Mouse (Mus musculus) left cerebral cortex, postnatal 25 days (tissue): ENCODE measurements around the gene Zbp1. TPM values are rescaled to one million over a fixed set of nuclear protein-coding genes. Genes with fewer than 3 reads are reported as not detected.

Experiments
- DNase-seq, 2 experiments: peaks; one replicate each; pipeline ENCODE4 v3.0.0; 2022; ENCODE audit warnings: low spot score in 2 of 2, mixed read lengths in 1 of 2
- intact Hi-C: fragments of 180-260 bp; cut with DNase I; formaldehyde crosslinking; loops from one replicate; pipeline ENCODE4 v1.15.1; 2025
- total RNA-seq, 2 experiments: library from RNA; stranded (reverse); gene quantifications; 2 replicates each; pipeline ENCODE4 v1.2.3; 2021

The Zbp1 gene
- total RNA-seq, 2 experiments from 2014 or later = not detected

- intact Hi-C loops = loop anchor here (1.0 to 10.0 kb wide), 2 partner anchors 77 to 1101 kb away; partner anchors contain the start of gene Gnas
- DNase-seq = peak; percentile 57 to 68
Observed at GRCm38 (mm10) chr2:173183836-173184460, 34.8 kb downstream of the Zbp1 start.

- intact Hi-C loops = loop anchor here (10.0 kb wide), 1 partner anchor 1101 kb away; the partner anchor contains the start of gene Gnas
- no peak for DNase-seq
Observed at GRCm38 (mm10) chr2:173183311-173183710, 35.4 kb downstream of the Zbp1 start.

- DNase-seq = no peak
- intact Hi-C loops = loop anchor here (10.0 kb wide), 1 partner anchor 1102 kb away; the partner anchor contains the start of gene Gnas
Observed at GRCm38 (mm10) chr2:173182796-173183195, 35.9 kb downstream of the Zbp1 start.

DNA sequence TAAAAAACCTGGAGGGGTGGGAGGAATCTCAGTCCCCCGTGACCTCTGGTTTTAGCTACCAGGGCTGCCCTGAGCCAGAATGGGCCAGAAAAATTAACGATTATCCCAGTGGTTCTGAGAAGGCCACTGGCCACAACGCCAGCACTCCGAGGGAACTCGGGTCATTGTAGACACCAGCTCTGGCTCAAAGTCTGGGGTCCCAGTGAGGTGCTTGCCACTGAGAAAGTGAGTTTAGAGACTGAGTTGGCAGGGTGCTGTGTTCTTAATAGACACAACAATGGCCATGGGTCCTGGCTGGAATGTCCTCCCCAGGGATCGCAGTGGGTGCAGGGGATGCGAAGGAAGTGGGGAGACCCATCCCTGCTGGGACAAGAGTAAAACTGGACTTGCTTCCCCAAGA, 36.8 kb downstream of the Zbp1 start:
- intact Hi-C loops = loop anchor here (10.0 kb wide), 1 partner anchor 1103 kb away; the partner anchor contains the start of gene Gnas
- DNase-seq = no peak

DNA sequence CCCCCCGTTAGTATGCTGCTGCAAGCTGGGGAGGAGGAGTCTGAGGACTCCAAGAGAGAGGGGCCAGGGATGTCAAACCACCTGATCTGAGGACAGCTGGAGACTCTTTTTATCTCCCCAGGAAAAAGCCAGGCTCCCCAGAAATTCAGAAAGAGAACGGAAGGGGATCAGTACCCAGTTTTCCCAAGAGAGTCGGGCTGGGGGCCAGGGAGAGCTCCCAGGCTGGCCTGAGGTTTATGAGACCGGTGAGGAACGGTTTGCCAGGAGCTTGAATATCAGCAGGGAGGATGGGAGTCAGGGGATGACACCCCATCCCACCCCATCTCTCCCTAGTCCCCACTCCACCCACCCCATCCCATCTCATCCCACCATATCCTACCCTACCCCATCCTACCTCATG, 37.2 kb downstream of the Zbp1 start:
- no peak for DNase-seq
- intact Hi-C loops = loop anchor here (10.0 kb wide), 1 partner anchor 1103 kb away; the partner anchor contains the start of gene Gnas

DNA sequence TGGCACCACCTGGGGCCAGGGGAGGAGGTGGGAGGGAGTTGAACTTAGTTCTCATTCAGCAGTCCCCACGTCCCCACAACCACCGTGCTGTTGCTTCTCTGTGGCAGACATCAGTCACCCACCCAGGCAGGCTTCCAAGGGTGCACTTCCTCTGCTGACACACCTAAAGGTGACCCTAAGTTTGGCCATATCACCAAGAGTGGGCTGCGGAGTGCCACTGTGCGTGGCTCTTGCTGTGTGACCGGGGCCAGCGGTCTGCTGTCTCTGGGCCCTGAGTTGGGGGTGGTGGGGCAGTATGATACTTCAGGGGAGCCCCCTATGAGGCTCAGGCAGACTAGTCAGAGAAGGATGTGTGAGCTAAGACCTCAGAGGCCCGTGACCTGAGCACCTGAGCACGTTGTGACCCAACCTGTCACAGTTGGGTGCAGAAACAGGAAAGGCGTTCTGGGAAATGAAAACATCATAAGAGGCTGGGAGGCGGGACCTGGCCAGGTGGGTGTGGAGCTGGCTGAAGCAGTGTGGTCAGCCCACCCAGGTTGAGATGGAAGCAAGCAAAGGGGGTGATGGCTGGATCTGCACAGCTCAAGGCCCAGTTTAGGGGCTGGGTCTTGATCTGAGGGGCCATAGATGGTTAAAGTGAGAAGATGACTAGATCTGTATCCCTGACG, 37.9 kb downstream of the Zbp1 start:
- intact Hi-C loops = loop anchor here (10.0 kb wide), 1 partner anchor 1104 kb away; the partner anchor contains the start of gene Gnas

DNA sequence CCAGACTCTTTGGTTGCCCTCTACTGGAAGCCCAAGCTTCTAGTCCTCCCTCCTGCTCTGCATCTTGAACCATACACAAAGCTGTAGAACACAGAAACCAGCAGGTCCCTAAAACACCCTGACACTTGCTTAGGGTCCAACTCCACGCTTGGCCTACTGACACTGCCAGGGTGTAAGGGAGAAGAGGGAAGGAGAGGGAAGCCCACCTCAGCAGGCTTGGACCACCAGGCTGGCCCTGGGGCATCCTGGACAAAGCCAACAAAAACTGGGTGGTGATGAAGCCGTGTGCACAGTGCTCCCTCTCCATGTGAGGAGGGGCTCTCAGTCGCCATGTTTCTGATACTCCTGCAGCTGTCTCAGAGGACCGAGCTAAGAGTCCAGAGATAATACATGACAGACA, 38.7 kb downstream of the Zbp1 start:
- no peak for DNase-seq
- intact Hi-C loops = loop anchor here (10.0 kb wide), 1 partner anchor 1105 kb away; the partner anchor contains the start of gene Gnas

More for the DNA sequence above, 37.9 kb downstream of the Zbp1 start:
- no peak for DNase-seq

DNA sequence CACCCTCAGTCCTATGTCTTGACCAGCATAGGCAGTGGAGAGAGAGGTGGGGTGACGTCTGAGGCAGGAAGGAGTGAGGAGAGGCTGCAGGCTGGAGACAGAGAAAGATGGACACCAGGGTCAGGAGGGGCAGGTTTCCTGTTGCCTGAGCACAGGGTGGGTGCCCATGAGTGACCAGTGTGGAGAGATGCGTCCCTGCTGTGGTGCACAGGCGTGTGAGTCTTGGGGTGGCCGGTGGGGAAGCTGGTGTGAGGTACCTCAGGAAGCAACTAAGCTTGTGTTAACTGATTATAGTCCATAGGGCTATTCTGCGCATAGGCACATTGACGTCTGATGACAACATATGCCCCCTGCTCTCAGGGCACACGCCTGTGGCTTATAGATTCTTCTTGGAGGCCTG, 39.7 kb downstream of the Zbp1 start:
- intact Hi-C loops = no loop called here
- DNase-seq = no peak

DNA sequence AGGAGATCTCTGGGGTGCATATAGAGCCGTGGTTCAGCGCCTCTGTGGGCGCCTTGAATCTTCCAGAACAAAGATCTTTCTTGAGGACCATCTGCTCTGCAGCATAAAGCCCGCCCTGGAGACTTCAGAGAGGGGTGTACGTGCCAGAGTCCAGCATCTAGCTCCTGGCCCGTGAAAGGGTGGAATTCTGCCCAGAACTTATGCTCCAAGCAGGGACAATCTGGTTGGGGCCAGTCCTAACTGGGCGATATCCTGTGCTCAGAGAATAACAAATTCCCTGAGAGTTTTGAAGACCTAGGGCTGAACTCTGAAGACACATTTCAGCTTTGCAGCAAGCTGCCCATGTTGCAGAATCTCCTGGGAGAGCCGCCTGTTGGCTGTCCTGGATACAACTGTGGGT, 40.8 kb downstream of the Zbp1 start:
- intact Hi-C loops = no loop called here
- peak in 1 of 2 experiments; percentile 21 for DNase-seq

GRCm38 (mm10) chr2:173177481-173177880, 41.2 kb downstream of the Zbp1 start:
- no peak for DNase-seq
- intact Hi-C loops = no loop called here

DNA sequence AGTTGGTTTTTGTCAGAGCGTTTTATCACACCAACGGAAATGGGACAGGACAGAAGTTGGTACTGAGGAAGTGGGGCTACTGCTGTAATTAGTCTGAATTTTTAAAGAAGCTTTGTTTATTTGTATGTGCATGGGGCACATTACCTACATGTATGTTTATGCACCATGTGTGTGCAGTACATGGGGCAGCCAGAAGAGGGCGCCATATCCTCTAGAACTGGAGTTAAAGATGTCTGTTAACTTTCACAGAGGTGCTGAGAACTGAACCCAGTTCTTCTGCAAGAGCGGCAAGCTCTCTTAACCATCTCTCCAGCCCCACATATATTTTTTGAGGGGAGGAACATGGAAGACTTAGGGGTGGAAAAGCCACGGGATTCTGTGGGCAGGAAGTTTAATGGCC, 43.0 kb downstream of the Zbp1 start:
- no peak for DNase-seq
- intact Hi-C loops = no loop called here

DNA sequence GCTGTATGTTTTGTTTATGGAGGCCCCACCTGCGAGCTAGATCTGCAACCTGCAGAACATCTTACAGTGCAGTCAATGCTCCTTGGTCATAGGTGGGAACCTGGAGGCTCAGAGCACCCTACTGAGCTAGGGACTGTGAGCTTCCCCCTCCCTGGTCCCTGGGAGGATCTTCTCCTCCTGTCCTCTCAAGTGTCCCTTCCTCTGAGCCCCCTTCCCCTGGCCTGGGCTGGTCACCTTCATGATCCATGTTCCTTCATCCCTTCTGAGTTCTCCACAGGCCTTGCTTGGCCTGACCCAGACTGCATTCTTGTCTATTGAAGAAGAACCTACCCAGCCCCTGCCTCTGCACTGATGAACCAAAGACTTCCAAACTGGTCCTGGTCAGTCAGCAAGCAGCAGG, 44.2 kb downstream of the Zbp1 start:
- no peak for DNase-seq

GRCm38 (mm10) chr2:173173521-173174511, 44.9 kb downstream of the Zbp1 start:
- intact Hi-C loops = no loop called here
- DNase-seq = peak; percentile 84 to 95

More for the DNA sequence above, 44.2 kb downstream of the Zbp1 start:
- intact Hi-C loops = no loop called here

DNA sequence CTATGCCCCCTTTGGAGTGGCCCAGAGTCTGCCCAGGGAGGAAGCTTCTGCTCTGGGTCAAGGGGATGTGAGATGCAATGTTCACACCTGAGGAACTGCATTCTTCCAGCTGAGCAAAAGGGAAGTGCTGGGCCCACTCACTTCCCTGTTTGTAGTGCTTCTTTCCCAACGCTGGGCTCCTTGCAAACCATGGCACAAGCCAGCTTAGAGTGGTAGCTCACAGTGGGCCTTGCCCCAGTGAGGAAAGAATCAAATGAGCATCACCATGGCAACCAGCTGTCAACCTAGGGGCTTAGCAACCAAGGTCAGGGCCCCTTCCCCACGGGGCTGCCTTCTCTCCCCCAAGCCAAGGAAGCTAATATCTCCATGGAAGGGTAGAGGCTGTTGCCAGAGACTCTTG, 45.7 kb downstream of the Zbp1 start:
- peak; percentile 21 to 28 for DNase-seq
- intact Hi-C loops = no loop called here

DNA sequence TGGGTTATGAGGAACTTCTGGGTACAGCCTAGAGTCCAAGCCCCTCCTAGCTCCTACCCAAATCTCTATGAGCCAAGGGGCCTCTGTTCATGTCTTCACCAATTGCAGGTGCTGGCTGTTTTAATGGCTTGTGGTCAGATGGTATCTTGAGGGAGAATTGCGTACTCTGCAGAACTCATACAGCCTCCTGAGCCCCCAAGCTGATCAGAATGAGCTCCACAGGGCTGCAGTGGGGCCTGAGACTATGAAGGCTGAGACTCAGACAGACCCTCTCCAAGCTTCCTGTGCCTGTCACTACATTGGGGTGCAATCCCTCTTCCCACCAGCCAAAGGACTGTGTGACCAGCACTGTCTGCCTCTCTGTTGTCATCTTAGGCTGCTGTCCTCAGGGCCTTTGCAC, 46.3 kb downstream of the Zbp1 start:
- DNase-seq = no peak
- intact Hi-C loops = no loop called here

- intact Hi-C loops = no loop called here
- DNase-seq = no peak
Observed at GRCm38 (mm10) chr2:173171956-173172355, 46.8 kb downstream of the Zbp1 start.

DNA sequence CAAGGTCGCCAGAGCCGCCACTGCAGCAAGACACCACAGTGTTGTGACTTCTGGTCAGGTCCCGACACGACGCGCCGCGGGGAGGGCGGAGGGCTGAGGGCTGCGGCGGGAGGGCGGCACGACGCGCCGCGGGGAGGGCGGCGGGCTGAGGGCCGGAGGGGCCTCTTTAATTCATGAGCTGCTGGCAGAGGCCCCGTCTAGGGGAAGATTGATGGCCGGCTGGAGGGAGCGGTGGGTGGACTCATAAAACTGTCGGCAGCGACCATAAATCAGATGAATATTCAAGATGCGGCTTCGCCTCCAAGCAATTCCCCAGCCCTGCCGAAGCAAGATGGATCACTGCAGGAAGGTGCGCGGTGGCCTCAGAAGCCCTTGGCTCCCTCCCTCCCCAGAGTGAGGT, 47.3 kb downstream of the Zbp1 start:
- intact Hi-C loops = no loop called here
- peak; percentile 17 to 80 for DNase-seq

GRCm38 (mm10) chr2:173170715-173171114, 48.0 kb downstream of the Zbp1 start:
- no peak for DNase-seq
- intact Hi-C loops = no loop called here

DNA sequence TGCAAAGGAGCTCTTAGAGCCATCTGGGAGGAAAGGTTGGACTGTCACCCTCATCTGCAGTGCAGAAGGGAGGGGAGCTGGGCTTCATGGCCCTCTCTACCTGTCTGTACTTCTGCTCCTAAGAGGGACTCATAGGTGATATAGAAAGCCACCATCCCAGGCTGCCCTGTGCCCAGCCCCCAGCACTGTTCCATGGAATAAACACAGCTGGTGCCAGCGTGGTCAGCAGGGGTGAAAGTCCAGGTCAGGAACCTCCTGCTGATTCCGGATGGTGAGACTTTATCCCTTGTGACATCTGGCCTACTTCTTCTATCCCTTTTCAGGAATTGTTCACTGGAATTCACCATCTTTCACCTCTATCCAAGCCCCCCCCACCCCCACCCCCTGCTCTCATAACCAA, 48.6 kb downstream of the Zbp1 start:
- intact Hi-C loops = no loop called here
- no peak for DNase-seq

GRCm38 (mm10) chr2:173168411-173168851, 50.3 kb downstream of the Zbp1 start:
- DNase-seq = peak; percentile 16 to 56
- intact Hi-C loops = no loop called here
